ENCODE assay signal across 15 mouse cellular contexts in the genomic region with DNA sequence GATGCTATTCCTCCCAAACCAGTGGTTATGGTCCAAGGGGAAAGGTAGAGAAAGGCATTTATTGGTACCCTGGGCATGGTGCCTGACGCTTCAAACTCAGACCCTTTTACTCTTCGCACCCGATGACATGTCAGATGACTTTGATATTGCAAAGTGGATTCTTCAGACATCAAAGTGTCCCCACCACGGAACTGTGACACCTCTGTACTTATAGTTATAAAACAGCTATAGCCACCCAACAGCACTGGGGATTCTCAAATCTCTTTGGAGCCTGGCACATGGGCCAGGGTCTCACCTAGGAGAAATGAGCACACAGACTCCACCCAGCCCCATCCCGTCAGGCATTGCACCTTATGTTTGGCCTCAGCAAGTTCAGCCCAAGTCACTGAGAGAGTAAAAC.
"Had no signal": no experiment of that assay in that cellular context is flagged by ENCODE, and none has a peak within 500 bp of the region (broad histone marks: within the 10 kb centered on the region; RNA-seq: fewer than 3 reads in every experiment).

No protein-coding gene starts in this region.

- ATAC-seq: lung, postnatal 0 days; midbrain, embryonic 15.5 days had no signal

- H3K9me3 ChIP-seq: kidney, embryonic 15.5 days; limb, embryonic 10.5 days; liver, embryonic 15.5 days; midbrain, embryonic 15.5 days; neural tube, embryonic 13.5 days had no signal

- H3K4me2 ChIP-seq: kidney, embryonic 15.5 days; liver, embryonic 11.5 days; liver, embryonic 15.5 days; midbrain, embryonic 15.5 days; neural tube, embryonic 13.5 days had no signal

- H3K4me1 ChIP-seq: liver, embryonic 15.5 days had no signal

- DNase-seq: kidney, adult 2 months; kidney, postnatal 14 days; lung, adult 2 months; lung, postnatal 36 days; retina, postnatal 1 day; right cerebral cortex, postnatal 4 days; spleen, adult 18-20 months had no signal

- H3K27ac ChIP-seq: kidney, embryonic 15.5 days; left cerebral cortex, adult 2 months; liver, embryonic 15.5 days; midbrain, embryonic 15.5 days; neural tube, embryonic 13.5 days had no signal

- H3K36me3 ChIP-seq: kidney, embryonic 15.5 days; limb, embryonic 10.5 days; liver, embryonic 15.5 days; midbrain, embryonic 15.5 days; neural tube, embryonic 13.5 days had no signal

- H3K4me3 ChIP-seq: kidney, embryonic 15.5 days; left cerebral cortex, adult 2 months; limb, embryonic 10.5 days; liver, embryonic 15.5 days; midbrain, embryonic 15.5 days; neural tube, embryonic 13.5 days had no signal

- H3K27me3 ChIP-seq: kidney, embryonic 15.5 days; liver, embryonic 15.5 days; midbrain, embryonic 15.5 days; neural tube, embryonic 13.5 days had no signal

- H3K9ac ChIP-seq: kidney, embryonic 15.5 days; liver, embryonic 15.5 days; midbrain, embryonic 15.5 days; neural tube, embryonic 13.5 days had no signal
